Mouse (Mus musculus) adrenal gland, adult 8-10 months (tissue): ENCODE measurements around the gene Cacng2. TPM values are rescaled to one million over a fixed set of nuclear protein-coding genes. Genes with fewer than 3 reads are reported as not detected.

Experiments
- DNase-seq: peaks from one replicate; pipeline ENCODE4 v3.0.0; 2022
- total RNA-seq, 4 experiments: library from RNA; stranded (reverse); gene quantifications; 2 replicates each; pipeline ENCODE4 v1.2.4; 2022

Cacng2 gene
- total RNA-seq, result 1 to 10 TPM in 1 of 4 experiments, under 1 TPM in 3; 0.56 to 1.0 (median 0.88) TPM

GRCm38 (mm10) chr15:78119704-78120103, at the start of gene Cacng2:
Cacng2 (minus strand) TSS chr15:78120028.
- DNase-seq, result peak; percentile 92

GRCm38 (mm10) chr15:78169566-78169965, 49.7 kb upstream of the Cacng2 start:
- DNase-seq, result no peak

- no peak for DNase-seq
Observed at GRCm38 (mm10) chr15:78165292-78165691, 45.5 kb upstream of the Cacng2 start.

GRCm38 (mm10) chr15:78164466-78164865, 44.6 kb upstream of the Cacng2 start:
- DNase-seq, result no peak

GRCm38 (mm10) chr15:78161946-78162345, 42.1 kb upstream of the Cacng2 start:
- no peak for DNase-seq

GRCm38 (mm10) chr15:78158335-78158734, 38.5 kb upstream of the Cacng2 start:
- no peak for DNase-seq

GRCm38 (mm10) chr15:78157824-78158223, 38.0 kb upstream of the Cacng2 start:
- no peak for DNase-seq

GRCm38 (mm10) chr15:78157330-78157729, 37.5 kb upstream of the Cacng2 start:
- DNase-seq, result no peak

- no peak for DNase-seq
Observed at GRCm38 (mm10) chr15:78155421-78155820, 35.6 kb upstream of the Cacng2 start.

GRCm38 (mm10) chr15:78153045-78153775, 33.4 kb upstream of the Cacng2 start:
- no peak for DNase-seq

- DNase-seq, result no peak
Observed at GRCm38 (mm10) chr15:78148565-78148964, 28.7 kb upstream of the Cacng2 start.

GRCm38 (mm10) chr15:78140226-78140625, 20.4 kb upstream of the Cacng2 start:
- DNase-seq, result no peak

- DNase-seq, result no peak
Observed at GRCm38 (mm10) chr15:78134606-78135005, 14.8 kb upstream of the Cacng2 start.

- no peak for DNase-seq
Observed at GRCm38 (mm10) chr15:78133389-78133788, 13.6 kb upstream of the Cacng2 start.

- DNase-seq, result no peak
Observed at GRCm38 (mm10) chr15:78119248-78119647, 580 bp downstream of the Cacng2 start.

- no peak for DNase-seq
Observed at GRCm38 (mm10) chr15:78118275-78118995, 1.4 kb downstream of the Cacng2 start.

GRCm38 (mm10) chr15:78117731-78118130, 2.1 kb downstream of the Cacng2 start:
- DNase-seq, result no peak

- DNase-seq, result no peak
Observed at GRCm38 (mm10) chr15:78116936-78117335, 2.9 kb downstream of the Cacng2 start.

- DNase-seq, result no peak
Observed at GRCm38 (mm10) chr15:78116244-78116643, 3.6 kb downstream of the Cacng2 start.

GRCm38 (mm10) chr15:78099516-78099915, 20.3 kb downstream of the Cacng2 start:
- no peak for DNase-seq

GRCm38 (mm10) chr15:78096004-78096403, 23.8 kb downstream of the Cacng2 start:
- DNase-seq, result no peak

GRCm38 (mm10) chr15:78093597-78093996, 26.2 kb downstream of the Cacng2 start:
- DNase-seq, result no peak

GRCm38 (mm10) chr15:78082841-78083572, 36.8 kb downstream of the Cacng2 start:
- DNase-seq, result no peak
